Mouse (Mus musculus) heart, embryonic 16.5 days (tissue): ENCODE measurements around the gene Mthfs. TPM values are rescaled to one million over a fixed set of nuclear protein-coding genes. Genes with fewer than 3 reads are reported as not detected.

Experiments
- ATAC-seq: fragments of 200-750 bp; cut with Nextera tagmentation; replicated peaks from 2 replicates; pipeline ENCODE4 v1.8.0; 2017; ENCODE audit warnings: moderate number of reproducible peaks; ENCODE audit not compliant: insufficient read depth, low FRiP score; ENCODE audit errors: extremely low read depth
- H3K27ac ChIP-seq: fragments of 300-500 bp; sonication (generic); 2 replicates; pipeline ENCODE4 v1.5.1; 2014; ENCODE audit warnings: mild to moderate bottlenecking, low read length, control low read depth, moderate library complexity
- H3K27me3 ChIP-seq: fragments of 300-500 bp; sonication (generic); 2 replicates; pipeline ENCODE4 v1.6.1; 2014; ENCODE audit warnings: low read length, mixed read lengths; ENCODE audit not compliant: control insufficient read depth, insufficient read depth
- H3K36me3 ChIP-seq: fragments of 300-500 bp; sonication (generic); 2 replicates; pipeline ENCODE4 v1.6.1; 2014; ENCODE audit not compliant: control insufficient read depth, insufficient read depth
- H3K4me1 ChIP-seq: fragments of 300-500 bp; sonication (generic); 2 replicates; pipeline ENCODE4 v1.6.1; 2014; ENCODE audit warnings: low read length, mixed read lengths; ENCODE audit not compliant: control insufficient read depth, insufficient read depth
- H3K4me2 ChIP-seq: fragments of 300-500 bp; sonication (generic); 2 replicates; pipeline ENCODE4 v1.6.1; 2014; ENCODE audit warnings: low read depth, mild to moderate bottlenecking, control low read depth, low read length
- H3K4me3 ChIP-seq: fragments of 300-500 bp; sonication (generic); 2 replicates; pipeline ENCODE4 v1.5.1; 2014; ENCODE audit warnings: mild to moderate bottlenecking, control low read depth, low read length
- H3K9ac ChIP-seq: fragments of 300-500 bp; sonication (generic); 2 replicates; pipeline ENCODE4 v1.6.1; 2014; ENCODE audit warnings: low read length, control low read depth
- H3K9me3 ChIP-seq: fragments of 300-500 bp; sonication (generic); replicated peaks from 2 replicates; pipeline ENCODE4 v1.6.1; 2016; ENCODE audit warnings: low read length; ENCODE audit not compliant: control insufficient read depth
- WGBS: fragments of 180-500 bp; shearing (Covaris S2); extraction: QIAGEN DNeasy Blood & Tissue Kit; methylation state at CpG from one replicate; pipeline ENCODE4 v1.1.7; 2014; 5-methylcytosine and 5-hydroxymethylcytosine counted together
- polyA plus RNA-seq: library from polyadenylated mRNA; unstranded; fragments of >200 nt; fragmentation: Nextera tagmentation; extraction: Ambion mirVana; gene quantifications from 2 replicates; pipeline ENCODE4 v1.2.1, GENCODE M21; 2015

Gene Mthfs
- polyA plus RNA-seq, 1 experiment from 2014 or later: 18.2 TPM

GRCm38 (mm10) chr9:89267572-89267971 is 57.1 kb downstream of the Mthfs start:
- Histone ChIP-seq H3K9me3 (0 out of 2 replicates have a peak, but pooled peaks cover 3% of the 10 kb centered on the region), H3K27me3 (no peaks in the 10 kb centered on the region), H3K9ac (no peak overlapping the region), H3K36me3 (no peaks in the 10 kb centered on the region), H3K4me3 (no peak overlapping the region), H3K4me2 (no peak overlapping the region), H3K4me1 (no peaks in the 10 kb centered on the region), H3K27ac (no peak overlapping the region)
- 60% methylated on average over 5 of the region's 5 CpGs for WGBS
- no peak for ATAC-seq

- H3K9me3 ChIP-seq: 0 out of 2 replicates have a peak, but pooled peaks cover 3% of the 10 kb centered on the region
- 65% methylated on average over 2 of the region's 2 CpGs for WGBS
- H3K27ac ChIP-seq: no peak overlapping the region
- H3K4me3 ChIP-seq: no peak overlapping the region
- H3K27me3 ChIP-seq: no peaks in the 10 kb centered on the region
- no peaks in the 10 kb centered on the region for H3K4me1 ChIP-seq
- ATAC-seq: no peak
- no peaks in the 10 kb centered on the region for H3K36me3 ChIP-seq
- no peak overlapping the region for H3K9ac ChIP-seq
- H3K4me2 ChIP-seq: no peak overlapping the region
These were observed 59.9 kb downstream of the Mthfs start for GRCm38 (mm10) chr9:89270376-89270775.

GRCm38 (mm10) chr9:89273766-89274165 is 63.3 kb downstream of the Mthfs start:
- H3K9me3 ChIP-seq: 0 out of 2 replicates have a peak, but pooled peaks cover 3% of the 10 kb centered on the region
- no peak for ATAC-seq
- H3K27ac ChIP-seq: no peak overlapping the region
- no peaks in the 10 kb centered on the region for H3K27me3 ChIP-seq
- no peaks in the 10 kb centered on the region for H3K36me3 ChIP-seq
- no peak overlapping the region for H3K9ac ChIP-seq
- no peak overlapping the region for H3K4me3 ChIP-seq
- 54% methylated on average over 7 of the region's 7 CpGs for WGBS
- no peak overlapping the region for H3K4me2 ChIP-seq
- H3K4me1 ChIP-seq: no peaks in the 10 kb centered on the region

GRCm38 (mm10) chr9:89278207-89278606 is 67.7 kb downstream of the Mthfs start:
- H3K9ac ChIP-seq: no peak overlapping the region
- H3K4me1 ChIP-seq: no peaks in the 10 kb centered on the region
- no peak for ATAC-seq
- H3K9me3 ChIP-seq: no peaks in the 10 kb centered on the region
- no peak overlapping the region for H3K4me2 ChIP-seq
- H3K27me3 ChIP-seq: no peaks in the 10 kb centered on the region
- 80% methylated on average over 8 of the region's 8 CpGs for WGBS
- no peaks in the 10 kb centered on the region for H3K36me3 ChIP-seq
- no peak overlapping the region for H3K4me3 ChIP-seq
- H3K27ac ChIP-seq: no peak overlapping the region

GRCm38 (mm10) chr9:89282374-89283068 is 72.0 kb downstream of the Mthfs start:
- Histone ChIP-seq H3K4me2 (no peak overlapping the region), H3K9ac (no peak overlapping the region), H3K4me3 (no peak overlapping the region), H3K36me3 (no peaks in the 10 kb centered on the region), H3K27ac (no peak overlapping the region), H3K9me3 (no peaks in the 10 kb centered on the region), H3K4me1 (no peaks in the 10 kb centered on the region), H3K27me3 (no peaks in the 10 kb centered on the region)
- WGBS: 75% methylated on average over 2 of the region's 2 CpGs
- ATAC-seq: no peak

- Histone ChIP-seq H3K9me3 (no peaks in the 10 kb centered on the region), H3K4me2 (no peak overlapping the region), H3K4me3 (no peak overlapping the region), H3K27ac (no peak overlapping the region), H3K4me1 (no peaks in the 10 kb centered on the region), H3K9ac (no peak overlapping the region), H3K36me3 (no peaks in the 10 kb centered on the region), H3K27me3 (no peaks in the 10 kb centered on the region)
- 68% methylated on average over 2 of the region's 2 CpGs for WGBS
- ATAC-seq: no peak
These were observed 77.6 kb downstream of the Mthfs start for GRCm38 (mm10) chr9:89288037-89288436.

- H3K4me3 ChIP-seq: no peak overlapping the region
- no peak overlapping the region for H3K27ac ChIP-seq
- H3K36me3 ChIP-seq: no peaks in the 10 kb centered on the region
- 77% methylated on average over 3 of the region's 3 CpGs for WGBS
- no peaks in the 10 kb centered on the region for H3K27me3 ChIP-seq
- H3K9ac ChIP-seq: no peak overlapping the region
- no peak overlapping the region for H3K4me2 ChIP-seq
- H3K4me1 ChIP-seq: no peaks in the 10 kb centered on the region
- H3K9me3 ChIP-seq: no peaks in the 10 kb centered on the region
- no peak for ATAC-seq
These were observed 82.9 kb downstream of the Mthfs start for GRCm38 (mm10) chr9:89293364-89293763.

GRCm38 (mm10) chr9:89294121-89294520 is 83.6 kb downstream of the Mthfs start:
- no peak overlapping the region for H3K27ac ChIP-seq
- no peak overlapping the region for H3K9ac ChIP-seq
- no peaks in the 10 kb centered on the region for H3K9me3 ChIP-seq
- WGBS: 73% methylated on average over 3 of the region's 3 CpGs
- H3K4me1 ChIP-seq: no peaks in the 10 kb centered on the region
- no peak overlapping the region for H3K4me2 ChIP-seq
- no peaks in the 10 kb centered on the region for H3K36me3 ChIP-seq
- ATAC-seq: no peak
- H3K27me3 ChIP-seq: no peaks in the 10 kb centered on the region
- no peak overlapping the region for H3K4me3 ChIP-seq

- ATAC-seq: no peak
- Histone ChIP-seq H3K4me2 (no peak overlapping the region), H3K27me3 (no peaks in the 10 kb centered on the region), H3K4me3 (no peak overlapping the region), H3K9me3 (no peaks in the 10 kb centered on the region), H3K4me1 (no peaks in the 10 kb centered on the region), H3K36me3 (no peaks in the 10 kb centered on the region), H3K9ac (no peak overlapping the region), H3K27ac (no peak overlapping the region)
- WGBS: 68% methylated on average over 2 of the region's 2 CpGs
These were observed 95.2 kb downstream of the Mthfs start for GRCm38 (mm10) chr9:89305637-89306036.
